Mouse (Mus musculus) MEL (cell line): ENCODE results near the gene Cdk2ap2. TPM values are rescaled to one million over a fixed set of nuclear protein-coding genes. Genes with fewer than 3 reads are reported as not detected.

Experiments
- DNase-seq: peaks from one replicate; pipeline ENCODE4 v3.0.0; 2011; ENCODE audit warnings: low read depth, low spot score
- H3K27ac ChIP-seq: 2 replicates; pipeline ENCODE4 v1.5.1; 2012; ENCODE audit warnings: low read depth, mild to moderate bottlenecking, control low read depth, low read length, moderate library complexity; ENCODE audit not compliant: control insufficient read depth
- H3K27me3 ChIP-seq, 2 experiments: fragments of 150-350 bp in 1 of 2; sonication (generic) in 1 of 2; 2 replicates each; pipeline ENCODE4 v1.6.1; 2012; ENCODE audit warnings: low read length in 2 of 2, mild to moderate bottlenecking in 2 of 2, improper control_type of control experiment in 1 of 2, moderate library complexity in 1 of 2; ENCODE audit not compliant: insufficient read depth in 2 of 2, control insufficient read depth in 1 of 2
- H3K36me3 ChIP-seq, 2 experiments: 2 replicates each; pipeline ENCODE4 v1.6.1; 2012 to 2014; ENCODE audit warnings: low read length in 2 of 2, improper control_type of control experiment in 1 of 2, inconsistent platforms in 1 of 2, mild to moderate bottlenecking in 1 of 2; ENCODE audit not compliant: insufficient read depth in 2 of 2, control insufficient read depth in 1 of 2
- H3K4me1 ChIP-seq, 2 experiments: fragments of 150-350 bp in 1 of 2; sonication (generic) in 1 of 2; 2 replicates each; pipeline ENCODE4 v1.6.1; 2012; ENCODE audit warnings: low read length in 2 of 2, improper control_type of control experiment in 1 of 2, mild to moderate bottlenecking in 1 of 2; ENCODE audit not compliant: insufficient read depth in 2 of 2, control insufficient read depth in 1 of 2
- H3K4me3 ChIP-seq, 2 experiments: fragments of 150-350 bp in 1 of 2; sonication (generic) in 1 of 2; 2 replicates each; pipeline ENCODE4 v1.5.1; 2012; ENCODE audit warnings: low read depth in 2 of 2, low read length in 2 of 2, mild to moderate bottlenecking in 2 of 2, moderate library complexity in 2 of 2, control low read depth in 1 of 2, improper control_type of control experiment in 1 of 2; ENCODE audit not compliant: control insufficient read depth in 1 of 2, insufficient read depth in 1 of 2
- H3K79me2 ChIP-seq: 2 replicates; pipeline ENCODE4 v1.6.1; 2012; ENCODE audit warnings: mild to moderate bottlenecking, low read length, moderate library complexity; ENCODE audit not compliant: control insufficient read depth, poor library complexity, insufficient read depth
- H3K9ac ChIP-seq: 2 replicates; pipeline ENCODE4 v1.6.1; 2012; ENCODE audit warnings: low read depth, mild to moderate bottlenecking, control low read depth, low read length, moderate library complexity; ENCODE audit not compliant: control insufficient read depth, poor library complexity, severe bottlenecking
- H3K9me3 ChIP-seq: fragments of 150-350 bp; sonication (generic); replicated peaks from 2 replicates; pipeline ENCODE4 v1.6.1; 2012; ENCODE audit warnings: mild to moderate bottlenecking, low read length, improper control_type of control experiment, moderate library complexity; ENCODE audit not compliant: insufficient read depth
- ETS1 ChIP-seq: IDR thresholded peaks from 2 replicates; pipeline ENCODE4 v1.6.1; 2012; ENCODE audit warnings: low read depth, mild to moderate bottlenecking, inconsistent platforms, low read length, improper control_type of control experiment, moderate library complexity
- MAFK ChIP-seq: IDR thresholded peaks from 2 replicates; pipeline ENCODE4 v1.6.1; 2011; ENCODE audit warnings: low read depth, mild to moderate bottlenecking, low read length, improper control_type of control experiment, borderline replicate concordance
- MAX ChIP-seq: IDR thresholded peaks from 2 replicates; pipeline ENCODE4 v1.6.1; 2011; ENCODE audit warnings: low read length, improper control_type of control experiment
- MAZ ChIP-seq: IDR thresholded peaks from 2 replicates; pipeline ENCODE4 v1.6.1; 2012; ENCODE audit warnings: low read depth, mild to moderate bottlenecking, inconsistent platforms, low read length, improper control_type of control experiment
- MEF2A ChIP-seq: IDR thresholded peaks from 2 replicates; pipeline ENCODE4 v1.6.1; 2014; ENCODE audit warnings: low read depth, mild to moderate bottlenecking, inconsistent platforms, low read length, improper control_type of control experiment; ENCODE audit not compliant: poor library complexity, insufficient replicate concordance, severe bottlenecking; ENCODE audit errors: extremely low read depth
- MXI1 ChIP-seq: IDR thresholded peaks from 2 replicates; pipeline ENCODE4 v1.6.1; 2011; ENCODE audit warnings: mild to moderate bottlenecking, low read depth, low read length, improper control_type of control experiment
- MYB ChIP-seq: IDR thresholded peaks from 2 replicates; pipeline ENCODE4 v1.6.1; 2011; ENCODE audit warnings: mild to moderate bottlenecking, low read depth, low read length, improper control_type of control experiment
- MYC ChIP-seq: IDR thresholded peaks from 2 replicates; pipeline ENCODE4 v1.6.1; 2011; ENCODE audit warnings: low read depth, mild to moderate bottlenecking, low read length, improper control_type of control experiment, moderate library complexity
- NELFE ChIP-seq: IDR thresholded peaks from 2 replicates; pipeline ENCODE4 v1.6.1; 2011; ENCODE audit warnings: low read depth, low read length, improper control_type of control experiment
- POLR2A ChIP-seq, 2 experiments: IDR thresholded peaks; 2 replicates each; pipeline ENCODE4 v1.6.1; 2011 to 2012; ENCODE audit warnings: low read length in 2 of 2, mild to moderate bottlenecking in 2 of 2, control low read depth in 1 of 2, improper control_type of control experiment in 1 of 2, low read depth in 1 of 2, moderate library complexity in 1 of 2; ENCODE audit not compliant: control insufficient read depth in 1 of 2, insufficient read depth in 1 of 2, poor library complexity in 1 of 2
- POLR2AphosphoS5 ChIP-seq: IDR thresholded peaks from 2 replicates; pipeline ENCODE4 v1.6.1; 2012; ENCODE audit warnings: low read depth, borderline replicate concordance, mild to moderate bottlenecking, inconsistent platforms, low read length, moderate library complexity, mixed read lengths
- RAD21 ChIP-seq: IDR thresholded peaks from 2 replicates; pipeline ENCODE4 v1.6.1; 2011; ENCODE audit warnings: mild to moderate bottlenecking, low read depth, low read length, improper control_type of control experiment
- SIN3A ChIP-seq: IDR thresholded peaks from 2 replicates; pipeline ENCODE4 v1.6.1; 2012; ENCODE audit warnings: low read length, improper control_type of control experiment, inconsistent platforms
- SMC3 ChIP-seq: IDR thresholded peaks from 2 replicates; pipeline ENCODE4 v1.6.1; 2011; ENCODE audit warnings: low read depth, low read length, improper control_type of control experiment
- TCF12 ChIP-seq: IDR thresholded peaks from 2 replicates; pipeline ENCODE4 v1.6.1; 2014; ENCODE audit warnings: low read depth, mild to moderate bottlenecking, inconsistent platforms, low read length, improper control_type of control experiment, moderate library complexity
- USF2 ChIP-seq, 2 experiments: IDR thresholded peaks; 2 replicates each; pipeline ENCODE4 v1.6.1; 2011 to 2012; ENCODE audit warnings: improper control_type of control experiment in 2 of 2, low read length in 2 of 2, borderline replicate concordance in 1 of 2, inconsistent platforms in 1 of 2, low read depth in 1 of 2, mild to moderate bottlenecking in 1 of 2; ENCODE audit not compliant: insufficient read depth in 1 of 2
- ZC3H11A ChIP-seq: IDR thresholded peaks from 2 replicates; pipeline ENCODE4 v1.6.1; 2012; ENCODE audit warnings: low read depth, mild to moderate bottlenecking, inconsistent platforms, low read length, improper control_type of control experiment
- polyA plus RNA-seq, 2 experiments: library from polyadenylated mRNA; stranded (reverse) in 1 of 2; unstranded in 1 of 2; fragments of >175 nt in 1 of 2; fragments of >200 nt in 1 of 2; gene quantifications; 2 replicates each; pipeline versions ENCODE4 v1.2.1 to v1.2.4; 2012; ENCODE audit warnings: low replicate concordance in 2 of 2, low read depth in 1 of 2; ENCODE audit not compliant: insufficient read length in 2 of 2, insufficient read depth in 1 of 2, missing spikeins in 1 of 2
- total RNA-seq: library from RNA; depleted of rRNA; stranded (reverse); fragments of 300-350 nt; gene quantifications from 2 replicates; pipeline ENCODE4 v1.2.3, GENCODE M21; 2012

The Cdk2ap2 gene
- total and polyA plus RNA-seq, 3 experiments = 53.5 to 97.6 TPM; not detected in 1

DNA sequence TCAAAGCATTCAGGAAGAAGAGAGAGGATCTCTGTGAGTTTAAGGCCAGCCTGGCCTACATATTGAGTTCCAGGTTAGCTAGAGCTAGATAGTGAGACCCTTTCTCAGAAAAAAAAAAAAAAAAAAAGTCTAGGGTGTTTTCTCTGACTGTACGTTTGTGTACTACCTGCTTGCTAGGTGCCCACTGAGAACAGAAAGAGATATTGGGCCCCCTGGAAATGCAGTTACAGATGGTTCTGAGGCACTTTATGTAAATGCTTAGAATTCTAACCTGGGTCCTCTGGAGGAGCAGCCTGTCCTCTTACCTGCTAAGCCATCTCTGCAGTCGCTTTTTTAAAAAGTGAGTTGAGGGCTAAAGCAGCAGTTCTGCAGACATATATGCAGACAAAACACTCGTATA is 1.2 kb upstream of the Cdk2ap2 start:
- no peak overlapping the region for H3K9ac ChIP-seq
- peaks cover 7% of the 10 kb centered on the region for H3K79me2 ChIP-seq
- TF ChIP-seq POLR2A (IDR thresholded peaks at IDR 0.05; ENCODE audit: control insufficient read depth in 1 of 2, insufficient read depth in 1 of 2, low read depth in 1 of 2, low read length in 2 of 2, poor library complexity in 1 of 2) (no peak), RAD21 (no peak), MEF2A (no peak), MYC (no peak), MAZ (no peak), SIN3A (no peak), ZC3H11A (no peak)
- H3K36me3 ChIP-seq = peaks cover 0 to 20% of the 10 kb centered on the region in 2 experiments; a peak in 2 of 4 replicates
- H3K4me1 ChIP-seq = peaks cover 0 to 23% of the 10 kb centered on the region in 2 experiments; a peak in 3 of 4 replicates
- H3K9me3 ChIP-seq = no peaks in the 10 kb centered on the region
- H3K4me3 ChIP-seq = no peak overlapping the region
- H3K27ac ChIP-seq = no peak overlapping the region
- no peaks in the 10 kb centered on the region for H3K27me3 ChIP-seq
- no peak for DNase-seq

GRCm38 (mm10) chr19:4097441-4097825 is 451 bp downstream of the Cdk2ap2 start:
- DNase-seq = peak; percentile 95
- H3K27ac ChIP-seq = peak overlapping the region; percentile 76
- peaks cover 8% of the 10 kb centered on the region for H3K79me2 ChIP-seq
- no peak for TF ChIP-seq POLR2AphosphoS5
- no peak for TF ChIP-seq MAFK
- TF ChIP-seq ETS1 = peak; percentile 27; the same call in 1 of the 2 replicates
- TF ChIP-seq USF2 (IDR thresholded peaks at IDR 0.05; ENCODE audit: borderline replicate concordance in 1 of 2, insufficient read depth in 1 of 2, low read depth in 1 of 2, low read length in 2 of 2) = no peak
- no peak; the same call in none of the 2 replicates for TF ChIP-seq NELFE
- no peak for TF ChIP-seq TCF12
- TF ChIP-seq MAX = peak; percentile 50; the same call in 1 of the 2 replicates
- TF ChIP-seq POLR2A (IDR thresholded peaks at IDR 0.05; ENCODE audit: control insufficient read depth in 1 of 2, insufficient read depth in 1 of 2, low read depth in 1 of 2, low read length in 2 of 2, poor library complexity in 1 of 2) = peak in 1 of 2 experiments; percentile 50; a peak in 1 of 4 replicates
- TF ChIP-seq MXI1 = peak; percentile 89; the same call in 1 of the 2 replicates
- 0 out of 2 replicates have a peak, but pooled peaks have one; percentile 12 for TF ChIP-seq SMC3
- TF ChIP-seq MYC = no peak
- 0 out of 2 replicates have a peak, but pooled peaks have one; percentile 11 for TF ChIP-seq MYB
- peaks cover 0 to 13% of the 10 kb centered on the region in 2 experiments; a peak in 2 of 4 replicates for H3K36me3 ChIP-seq
- H3K4me3 ChIP-seq = peak overlapping the region; percentile 72 to 93
- H3K27me3 ChIP-seq = no peaks in the 10 kb centered on the region
- H3K4me1 ChIP-seq = peaks cover 0 to 24% of the 10 kb centered on the region in 2 experiments; a peak in 3 of 4 replicates
- peak overlapping the region; percentile 80 for H3K9ac ChIP-seq
- H3K9me3 ChIP-seq = no peaks in the 10 kb centered on the region
